Mouse (Mus musculus): Measurements from ENCODE around the gene Gm14401.
"Not testable (repeated sequence)": the region's sequence is repeated elsewhere in the genome, so short reads cannot be mapped to it uniquely, and the experiment has no call there.

Gm14401 gene

GRCm38 (mm10) chr2:177073432-177074423, at the start of gene Gm14401:
TSS of gene Gm14401 (plus strand) at chr2:177074320.
- in situ Hi-C loops (cut with MboI, MseI), result loop anchor here (5.0 to 10.0 kb wide), 2 partner anchors 789 to 2001 kb away; no protein-coding TSS in a partner anchor

DNA sequence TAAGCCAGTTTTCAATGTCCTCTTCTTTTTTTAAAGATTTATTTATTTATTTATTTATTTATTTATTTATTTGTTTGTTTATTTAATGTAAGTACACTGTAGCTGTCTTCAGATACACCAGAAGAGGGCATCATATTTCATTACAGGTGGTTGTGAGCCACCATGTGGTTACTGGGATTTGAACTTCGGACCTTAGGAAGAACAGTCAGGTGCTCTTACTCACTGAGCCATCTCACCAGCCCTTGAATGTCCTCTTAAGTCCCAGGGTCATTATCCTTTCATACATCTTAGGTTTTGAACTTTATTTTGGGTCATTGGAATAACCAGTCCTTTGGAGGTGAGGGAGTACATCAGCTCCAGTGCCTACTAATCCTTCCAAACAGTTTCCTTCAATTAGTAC, 1.3 kb upstream of the Gm14401 start:
- in situ Hi-C loops (cut with MboI, MseI), result loop anchor here (5.0 to 10.0 kb wide), 2 partner anchors 788 to 2001 kb away; no protein-coding TSS in a partner anchor

DNA sequence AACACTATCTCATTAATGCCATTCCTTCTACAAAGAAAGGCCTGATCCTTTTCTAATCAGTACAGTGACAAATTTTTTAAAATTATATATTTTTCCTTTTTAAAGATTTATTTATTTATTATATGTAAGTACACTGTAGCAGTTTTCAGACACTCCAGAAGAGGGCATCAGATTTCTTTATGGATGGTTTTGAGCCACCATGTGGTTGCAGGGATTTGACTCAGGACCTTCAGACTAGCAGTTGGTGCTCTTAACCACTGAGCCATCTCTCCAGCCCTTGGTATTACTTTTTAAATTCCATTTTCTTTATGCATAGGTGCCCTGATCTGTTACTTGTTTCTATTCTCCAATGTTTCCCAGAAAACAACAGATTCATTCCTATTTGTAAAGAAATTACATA, 895 bp downstream of the Gm14401 start:
- in situ Hi-C loops (cut with MboI, MseI), result loop anchor here (10.0 to 25.0 kb wide), 2 partner anchors 790 to 963 kb away; no protein-coding TSS in a partner anchor

DNA sequence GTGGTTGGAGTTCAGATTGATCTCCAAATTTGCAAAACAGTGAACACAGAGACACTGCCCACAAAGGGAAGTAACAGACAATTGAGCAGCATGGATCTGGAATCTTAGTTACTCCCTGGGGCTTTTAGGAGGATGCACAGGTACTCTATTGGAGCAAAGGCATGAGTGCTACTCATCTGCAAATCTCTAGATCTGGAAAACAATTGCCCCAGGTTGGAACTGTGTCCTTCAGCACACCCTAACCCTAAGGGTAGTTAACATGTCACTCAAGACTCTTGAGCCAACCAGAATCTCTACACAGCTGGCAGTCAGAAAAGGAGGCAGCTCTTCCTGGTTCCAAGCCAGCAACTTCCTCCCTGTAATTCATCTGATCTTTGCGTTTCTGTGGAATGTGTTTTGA, 5.7 kb downstream of the Gm14401 start:
- in situ Hi-C loops (cut with MboI, MseI), result loop anchor here (10.0 to 25.0 kb wide), 2 partner anchors 795 to 968 kb away; no protein-coding TSS in a partner anchor

DNA sequence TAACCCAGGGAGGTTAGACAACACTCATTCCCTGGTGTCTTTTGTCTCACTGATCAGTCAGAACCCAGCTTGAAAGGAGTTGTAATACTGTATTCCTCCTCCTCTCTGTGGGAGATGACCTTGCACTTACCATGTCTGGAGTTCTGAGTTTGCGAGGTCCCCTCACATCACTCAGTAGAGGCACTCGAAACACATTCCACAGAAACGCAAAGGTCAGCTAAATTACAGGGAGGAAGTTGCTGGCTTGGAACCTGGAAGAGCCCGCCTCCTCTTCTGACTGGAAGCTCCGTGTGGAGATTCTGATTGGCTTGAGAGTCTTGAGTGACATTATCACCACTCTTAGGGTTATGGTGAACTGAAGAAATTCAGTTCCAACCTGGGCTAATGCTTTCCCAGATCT, 35.0 kb downstream of the Gm14401 start:
- in situ Hi-C loops (cut with MboI, MseI), result not testable (repeated sequence)

- in situ Hi-C loops (cut with MboI, MseI), result not testable (repeated sequence)
Observed at GRCm38 (mm10) chr2:177129097-177129496, 55.0 kb downstream of the Gm14401 start.
